Mouse (Mus musculus): ENCODE data around the gene 4930452B06Rik.

DNA sequence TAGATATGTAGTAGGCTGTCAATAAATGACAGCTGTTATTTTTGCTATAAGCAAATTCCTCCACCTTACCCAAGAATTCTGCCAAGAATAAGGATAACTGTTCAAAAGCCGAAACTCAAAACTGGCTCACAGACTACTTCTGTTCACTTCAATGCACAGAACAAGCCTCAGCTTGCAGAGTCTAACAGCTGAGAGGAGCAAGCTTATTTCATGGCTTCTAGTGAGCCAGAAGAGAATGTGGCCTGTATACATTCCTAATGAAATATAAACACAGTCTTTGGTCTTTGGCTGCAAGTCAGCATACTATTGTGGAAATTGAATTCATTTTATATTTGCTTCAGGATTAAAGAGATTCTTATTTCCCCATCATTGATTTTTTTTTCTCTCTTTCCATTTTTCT, 22.4 kb upstream of the 4930452B06Rik start:
- no peak for TF ChIP-seq POLR2A (IDR thresholded peaks at IDR 0.05; ENCODE audit: borderline replicate concordance, insufficient read depth, low read length)
- TF ChIP-seq CTCF (IDR thresholded peaks at IDR 0.05; ENCODE audit: borderline replicate concordance, insufficient read depth, low read depth, low read length) = no peak

All from cerebellum, adult 2 months (tissue).